Mouse (Mus musculus) embryonic fibroblast, embryonic 13.5 days (primary cell): ENCODE measurements around the gene Akap10. TPM values are rescaled to one million over a fixed set of nuclear protein-coding genes. Genes with fewer than 3 reads are reported as not detected.

Source experiments
- H3K27ac ChIP-seq: 2 replicates; pipeline ENCODE4 v1.5.1; 2012; ENCODE audit warnings: low read length, control low read depth, inconsistent platforms; ENCODE audit not compliant: insufficient read depth
- H3K4me1 ChIP-seq: 2 replicates; pipeline ENCODE4 v1.6.1; 2011; ENCODE audit warnings: low read length; ENCODE audit not compliant: control insufficient read depth, insufficient read depth
- H3K4me3 ChIP-seq: 2 replicates; pipeline ENCODE4 v1.5.1; 2011; ENCODE audit warnings: mild to moderate bottlenecking, control low read depth, low read length; ENCODE audit not compliant: insufficient read depth
- CTCF ChIP-seq: IDR thresholded peaks from 2 replicates; pipeline ENCODE4 v1.5.1; 2011; ENCODE audit warnings: mild to moderate bottlenecking, control low read depth, low read length, moderate library complexity, borderline replicate concordance; ENCODE audit not compliant: insufficient read depth
- POLR2A ChIP-seq: IDR thresholded peaks from 2 replicates; pipeline ENCODE4 v1.6.1; 2011; ENCODE audit warnings: low read depth, mild to moderate bottlenecking, control low read depth, low read length, moderate library complexity
- polyA plus RNA-seq: library from polyadenylated mRNA; stranded (reverse); fragments of >200 nt; gene quantifications from 2 replicates; pipeline ENCODE4 v1.2.4, GENCODE M21; 2011; ENCODE audit warnings: low read depth; ENCODE audit not compliant: missing spikeins, insufficient read length

Akap10 gene
- polyA plus RNA-seq, 1 experiment = 20.0 TPM

DNA sequence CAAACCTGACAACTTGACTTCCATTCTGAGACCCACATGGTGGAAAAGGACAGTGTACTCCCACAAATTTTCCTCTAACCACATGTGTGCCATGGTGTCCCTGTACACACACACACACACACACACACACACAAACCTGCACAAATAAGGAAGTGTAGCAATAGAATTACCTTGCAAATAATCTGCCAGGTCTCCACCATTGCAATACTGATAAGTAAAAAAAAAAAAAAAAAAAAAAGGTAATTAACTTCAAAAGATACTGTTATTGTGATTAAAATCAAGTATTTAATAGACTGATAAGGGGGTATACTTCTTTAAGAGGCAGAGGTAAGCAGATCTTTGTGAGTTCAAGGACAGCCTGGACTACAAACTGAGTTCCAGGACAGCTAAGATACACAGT lies 90.1 kb downstream of the Akap10 start:
- no peaks in the 10 kb centered on the region for H3K4me1 ChIP-seq
- TF ChIP-seq CTCF = no peak
- TF ChIP-seq POLR2A = no peak

GRCm38 (mm10) chr11:61839182-61839581 lies 90.9 kb downstream of the Akap10 start:
- Histone ChIP-seq H3K27ac (no peak overlapping the region), H3K4me1 (no peaks in the 10 kb centered on the region), H3K4me3 (no peak overlapping the region)
- no peak for TF ChIP-seq POLR2A
- no peak for TF ChIP-seq CTCF

More for the DNA sequence above, 90.1 kb downstream of the Akap10 start:
- no peak overlapping the region for H3K4me3 ChIP-seq
- no peak overlapping the region for H3K27ac ChIP-seq

Other genes with a start within 250 kb of the Akap10 start
- gene Fam83g, start 246.2 kb downstream of the Akap10 start, polyA plus RNA-seq = 0.46 and 0.60 TPM in 2 replicates
- gene Slc5a10, start 209.4 kb downstream of the Akap10 start, polyA plus RNA-seq = not detected in 2 replicates
- gene Prpsap2, start 168.2 kb downstream of the Akap10 start, polyA plus RNA-seq = 17.6 and 23.3 TPM in 2 replicates
- 36.0 and 46.1 TPM in 2 replicates for gene Ulk2, start 75.2 kb downstream of the Akap10 start, polyA plus RNA-seq
- 47.3 and 93.9 TPM in 2 replicates for gene Specc1, start 26.5 kb upstream of the Akap10 start, polyA plus RNA-seq